Mouse (Mus musculus): ENCODE results near the gene Slc37a1. TPM values are rescaled to one million over a fixed set of nuclear protein-coding genes. Genes with fewer than 3 reads are reported as not detected.

Gene Slc37a1
- polyA plus RNA-seq, 1 experiment from 2014 or later = 12.8 TPM

- H3K4me3 ChIP-seq (replicated peaks; ENCODE audit: low read depth, low read length) = no peak overlapping the region
- ATAC-seq (ENCODE audit: low FRiP score, low TSS enrichment) = no peak
- 0 out of 2 replicates have a peak, but pooled peaks cover 12% of the 10 kb centered on the region for H3K4me1 ChIP-seq (ENCODE audit: control insufficient read depth, insufficient read depth, low read length)
- no peak overlapping the region for H3K4me2 ChIP-seq (ENCODE audit: low read length)
- no peak for DNase-seq
- H3K9me3 ChIP-seq (ENCODE audit: control insufficient read depth, low read length) = no peaks in the 10 kb centered on the region
- no peak overlapping the region for H3K27ac ChIP-seq (replicated peaks; ENCODE audit: low read depth, low read length)
- WGBS = 88% methylated on average over 9 of the region's 9 CpGs
- no peaks in the 10 kb centered on the region for H3K27me3 ChIP-seq (ENCODE audit: control insufficient read depth, insufficient read depth, low read length)
- H3K9ac ChIP-seq (replicated peaks; ENCODE audit: low read length) = no peak overlapping the region
- H3K36me3 ChIP-seq (ENCODE audit: control insufficient read depth, insufficient read depth, low read length) = no peaks in the 10 kb centered on the region
These were observed 7.1 kb upstream of the Slc37a1 start for GRCm38 (mm10) chr17:31279541-31279940.

GRCm38 (mm10) chr17:31280269-31280668, 6.3 kb upstream of the Slc37a1 start:
- no peak for ATAC-seq (ENCODE audit: low FRiP score, low TSS enrichment)
- no peak overlapping the region for H3K4me3 ChIP-seq (replicated peaks; ENCODE audit: low read depth, low read length)
- H3K27me3 ChIP-seq (ENCODE audit: control insufficient read depth, insufficient read depth, low read length) = no peaks in the 10 kb centered on the region
- 0 out of 2 replicates have a peak, but pooled peaks cover 12% of the 10 kb centered on the region for H3K4me1 ChIP-seq (ENCODE audit: control insufficient read depth, insufficient read depth, low read length)
- DNase-seq = no peak
- no peaks in the 10 kb centered on the region for H3K36me3 ChIP-seq (ENCODE audit: control insufficient read depth, insufficient read depth, low read length)
- WGBS = 85% methylated on average over 6 of the region's 6 CpGs
- H3K4me2 ChIP-seq (ENCODE audit: low read length) = no peak overlapping the region
- H3K27ac ChIP-seq (replicated peaks; ENCODE audit: low read depth, low read length) = no peak overlapping the region
- H3K9me3 ChIP-seq (ENCODE audit: control insufficient read depth, low read length) = no peaks in the 10 kb centered on the region
- H3K9ac ChIP-seq (replicated peaks; ENCODE audit: low read length) = no peak overlapping the region

- Histone ChIP-seq H3K9me3 (ENCODE audit: control insufficient read depth, low read length) (no peaks in the 10 kb centered on the region), H3K4me1 (ENCODE audit: control insufficient read depth, insufficient read depth, low read length) (0 out of 2 replicates have a peak, but pooled peaks cover 4% of the 10 kb centered on the region), H3K9ac (replicated peaks; ENCODE audit: low read length) (no peak overlapping the region), H3K4me2 (ENCODE audit: low read length) (peak overlapping the region; percentile 17; the same call in 1 of the 2 replicates), H3K27me3 (ENCODE audit: control insufficient read depth, insufficient read depth, low read length) (no peaks in the 10 kb centered on the region), H3K27ac (replicated peaks; ENCODE audit: low read depth, low read length) (no peak overlapping the region), H3K36me3 (ENCODE audit: control insufficient read depth, insufficient read depth, low read length) (no peaks in the 10 kb centered on the region), H3K4me3 (replicated peaks; ENCODE audit: low read depth, low read length) (no peak overlapping the region)
- ATAC-seq (ENCODE audit: low FRiP score, low TSS enrichment) = no peak
- WGBS = 30% methylated on average over 19 of the region's 19 CpGs
- peak; percentile 48 for DNase-seq
These were observed 4.5 kb upstream of the Slc37a1 start for GRCm38 (mm10) chr17:31281830-31282686.

GRCm38 (mm10) chr17:31282687-31283053, 3.9 kb upstream of the Slc37a1 start:
- H3K4me3 ChIP-seq (replicated peaks; ENCODE audit: low read depth, low read length) = no peak overlapping the region
- 0 out of 2 replicates have a peak, but pooled peaks cover 4% of the 10 kb centered on the region for H3K4me1 ChIP-seq (ENCODE audit: control insufficient read depth, insufficient read depth, low read length)
- no peak for ATAC-seq (ENCODE audit: low FRiP score, low TSS enrichment)
- DNase-seq = peak; percentile 40
- no peaks in the 10 kb centered on the region for H3K9me3 ChIP-seq (ENCODE audit: control insufficient read depth, low read length)
- H3K9ac ChIP-seq (replicated peaks; ENCODE audit: low read length) = no peak overlapping the region
- H3K27ac ChIP-seq (replicated peaks; ENCODE audit: low read depth, low read length) = no peak overlapping the region
- H3K36me3 ChIP-seq (ENCODE audit: control insufficient read depth, insufficient read depth, low read length) = no peaks in the 10 kb centered on the region
- WGBS = 8% methylated on average over 7 of the region's 7 CpGs
- H3K27me3 ChIP-seq (ENCODE audit: control insufficient read depth, insufficient read depth, low read length) = no peaks in the 10 kb centered on the region; the same call in 1 of the 2 replicates
- peak overlapping the region; percentile 17; the same call in 1 of the 2 replicates for H3K4me2 ChIP-seq (ENCODE audit: low read length)

- WGBS = 80% methylated on average over 2 of the region's 2 CpGs
- ATAC-seq (ENCODE audit: low FRiP score, low TSS enrichment) (no peak), DNase-seq (no peak)
- no peaks in the 10 kb centered on the region for H3K9me3 ChIP-seq (ENCODE audit: control insufficient read depth, low read length)
- H3K36me3 ChIP-seq (ENCODE audit: control insufficient read depth, insufficient read depth, low read length) = no peaks in the 10 kb centered on the region
- no peaks in the 10 kb centered on the region; the same call in 1 of the 2 replicates for H3K27me3 ChIP-seq (ENCODE audit: control insufficient read depth, insufficient read depth, low read length)
- H3K9ac ChIP-seq (replicated peaks; ENCODE audit: low read length) = no peak overlapping the region
- H3K4me2 ChIP-seq (ENCODE audit: low read length) = no peak overlapping the region
- H3K4me3 ChIP-seq (replicated peaks; ENCODE audit: low read depth, low read length) = no peak overlapping the region
- no peak overlapping the region for H3K27ac ChIP-seq (replicated peaks; ENCODE audit: low read depth, low read length)
- H3K4me1 ChIP-seq (ENCODE audit: control insufficient read depth, insufficient read depth, low read length) = 0 out of 2 replicates have a peak, but pooled peaks cover 4% of the 10 kb centered on the region
These were observed 725 bp upstream of the Slc37a1 start for GRCm38 (mm10) chr17:31285867-31286266.

- no peaks in the 10 kb centered on the region; the same call in 1 of the 2 replicates for H3K27me3 ChIP-seq (ENCODE audit: control insufficient read depth, insufficient read depth, low read length)
- H3K4me3 ChIP-seq (replicated peaks; ENCODE audit: low read depth, low read length) = no peak overlapping the region
- H3K9me3 ChIP-seq (ENCODE audit: control insufficient read depth, low read length) = no peaks in the 10 kb centered on the region
- no peaks in the 10 kb centered on the region for H3K36me3 ChIP-seq (ENCODE audit: control insufficient read depth, insufficient read depth, low read length)
- H3K4me1 ChIP-seq (ENCODE audit: control insufficient read depth, insufficient read depth, low read length) = 0 out of 2 replicates have a peak, but pooled peaks cover 4% of the 10 kb centered on the region
- H3K9ac ChIP-seq (replicated peaks; ENCODE audit: low read length) = no peak overlapping the region
- DNase-seq (no peak), ATAC-seq (ENCODE audit: low FRiP score, low TSS enrichment) (no peak)
- 88% methylated on average over 3 of the region's 3 CpGs for WGBS
- no peak overlapping the region for H3K27ac ChIP-seq (replicated peaks; ENCODE audit: low read depth, low read length)
- no peak overlapping the region for H3K4me2 ChIP-seq (ENCODE audit: low read length)
These were observed 624 bp downstream of the Slc37a1 start for GRCm38 (mm10) chr17:31287216-31287615.

GRCm38 (mm10) chr17:31288999-31289726, 2.6 kb downstream of the Slc37a1 start:
- Histone ChIP-seq H3K9ac (replicated peaks; ENCODE audit: low read length) (no peak overlapping the region), H3K4me3 (replicated peaks; ENCODE audit: low read depth, low read length) (no peak overlapping the region), H3K27me3 (ENCODE audit: control insufficient read depth, insufficient read depth, low read length) (no peaks in the 10 kb centered on the region; the same call in 1 of the 2 replicates), H3K27ac (replicated peaks; ENCODE audit: low read depth, low read length) (no peak overlapping the region), H3K4me2 (ENCODE audit: low read length) (no peak overlapping the region), H3K9me3 (ENCODE audit: control insufficient read depth, low read length) (no peaks in the 10 kb centered on the region), H3K36me3 (ENCODE audit: control insufficient read depth, insufficient read depth, low read length) (no peaks in the 10 kb centered on the region), H3K4me1 (ENCODE audit: control insufficient read depth, insufficient read depth, low read length) (no peaks in the 10 kb centered on the region)
- ATAC-seq (ENCODE audit: low FRiP score, low TSS enrichment) (no peak), DNase-seq (no peak)
- WGBS = 56% methylated on average over 7 of the region's 7 CpGs

- Histone ChIP-seq H3K4me1 (ENCODE audit: control insufficient read depth, insufficient read depth, low read length) (peaks cover 5% of the 10 kb centered on the region; the same call in 1 of the 2 replicates), H3K9ac (replicated peaks; ENCODE audit: low read length) (no peak overlapping the region), H3K36me3 (ENCODE audit: control insufficient read depth, insufficient read depth, low read length) (no peaks in the 10 kb centered on the region), H3K4me3 (replicated peaks; ENCODE audit: low read depth, low read length) (no peak overlapping the region), H3K27ac (replicated peaks; ENCODE audit: low read depth, low read length) (no peak overlapping the region), H3K27me3 (ENCODE audit: control insufficient read depth, insufficient read depth, low read length) (no peaks in the 10 kb centered on the region; the same call in 1 of the 2 replicates), H3K9me3 (ENCODE audit: control insufficient read depth, low read length) (no peaks in the 10 kb centered on the region), H3K4me2 (ENCODE audit: low read length) (no peak overlapping the region)
- DNase-seq (no peak), ATAC-seq (ENCODE audit: low FRiP score, low TSS enrichment) (no peak)
These were observed 3.7 kb downstream of the Slc37a1 start for GRCm38 (mm10) chr17:31290311-31290710.
